Mouse (Mus musculus) CH12.LX (cell line): Measurements from ENCODE around the gene Wbp2. TPM values are rescaled to one million over a fixed set of nuclear protein-coding genes. Genes with fewer than 3 reads are reported as not detected.

ENCODE experiments used
- DNase-seq: peaks from one replicate; pipeline ENCODE4 v3.0.0-alpha.2; 2013; ENCODE audit errors: extremely low read depth
- H3K27ac ChIP-seq: 2 replicates; pipeline ENCODE4 v1.5.1; 2012; ENCODE audit warnings: low read depth, mild to moderate bottlenecking, control low read depth, moderate library complexity; ENCODE audit not compliant: insufficient read depth
- H3K27me3 ChIP-seq: replicated peaks from 2 replicates; pipeline ENCODE3; 2012; ENCODE audit warnings: inconsistent platforms
- H3K36me3 ChIP-seq, 2 experiments: replicated peaks in 1 of 2; 2 replicates each; pipeline versions ENCODE3 to v1.6.1; 2012; ENCODE audit warnings: inconsistent platforms in 1 of 2, low read length in 1 of 2, mild to moderate bottlenecking in 1 of 2, mixed read lengths in 1 of 2, moderate library complexity in 1 of 2; ENCODE audit not compliant: control insufficient read depth in 1 of 2, insufficient read depth in 1 of 2
- H3K4me1 ChIP-seq, 2 experiments: 2 replicates each; pipeline ENCODE4 v1.6.1; 2012; ENCODE audit warnings: inconsistent platforms in 1 of 2, moderate library complexity in 1 of 2; ENCODE audit not compliant: insufficient read depth in 2 of 2, control insufficient read depth in 1 of 2
- H3K4me2 ChIP-seq: 2 replicates; pipeline ENCODE4 v1.6.1; 2012; ENCODE audit warnings: low read depth, mild to moderate bottlenecking, control low read depth; ENCODE audit not compliant: poor library complexity, insufficient read depth, severe bottlenecking
- H3K4me3 ChIP-seq, 3 experiments: fragments of 150-350 bp in 1 of 3; sonication (generic) in 1 of 3; replicated peaks in 1 of 3; 2 replicates each; pipeline versions ENCODE3 to v1.5.1; 2011 to 2012; ENCODE audit warnings: low read depth in 2 of 3, low read length in 2 of 3, mild to moderate bottlenecking in 2 of 3, moderate library complexity in 2 of 3, control low read depth in 1 of 3, improper control_type of control experiment in 1 of 3, inconsistent platforms in 1 of 3, mixed read lengths in 1 of 3; ENCODE audit not compliant: poor library complexity in 1 of 3
- H3K79me2 ChIP-seq: replicated peaks from 2 replicates; pipeline ENCODE4 v1.6.1; 2012; ENCODE audit warnings: mild to moderate bottlenecking, moderate library complexity; ENCODE audit not compliant: control insufficient read depth, poor library complexity, insufficient read depth, severe bottlenecking; ENCODE audit errors: extremely low read depth
- H3K9ac ChIP-seq: 2 replicates; pipeline ENCODE4 v1.6.1; 2012; ENCODE audit warnings: low read depth, mild to moderate bottlenecking, control low read depth, moderate library complexity; ENCODE audit not compliant: insufficient read depth
- H3K9me3 ChIP-seq: replicated peaks from 2 replicates; pipeline ENCODE3; 2012; ENCODE audit warnings: low read length, inconsistent platforms, mixed read lengths
- BHLHE40 ChIP-seq: IDR thresholded peaks from 2 replicates; pipeline ENCODE4 v1.6.1; 2011; ENCODE audit warnings: mild to moderate bottlenecking, low read depth, low read length, improper control_type of control experiment
- CHD1 ChIP-seq: IDR thresholded peaks from 2 replicates; pipeline ENCODE4 v1.6.1; 2012; ENCODE audit warnings: low read depth, low read length, improper control_type of control experiment, inconsistent platforms
- CHD2 ChIP-seq: IDR thresholded peaks from 2 replicates; pipeline ENCODE4 v1.6.1; 2011; ENCODE audit warnings: low read length, improper control_type of control experiment
- CTCF ChIP-seq, 2 experiments: IDR thresholded peaks in 1 of 2; conservative IDR thresholded peaks in 1 of 2; 2 replicates each; pipeline ENCODE4 v1.5.1; 2011 to 2012; ENCODE audit warnings: low read depth in 2 of 2, low read length in 2 of 2, improper control_type of control experiment in 1 of 2, inconsistent platforms in 1 of 2, mild to moderate bottlenecking in 1 of 2, moderate library complexity in 1 of 2
- E2F4 ChIP-seq: IDR thresholded peaks from 2 replicates; pipeline ENCODE4 v1.6.1; 2011; ENCODE audit warnings: low read depth, low read length, improper control_type of control experiment; ENCODE audit not compliant: insufficient replicate concordance
- ELF1 ChIP-seq: IDR thresholded peaks from 2 replicates; pipeline ENCODE4 v1.6.1; 2014; ENCODE audit warnings: low read depth, mild to moderate bottlenecking, inconsistent platforms, low read length, improper control_type of control experiment
- ETS1 ChIP-seq: conservative IDR thresholded peaks from 2 replicates; pipeline ENCODE4 v1.6.1; 2012; ENCODE audit warnings: low read depth, mild to moderate bottlenecking, inconsistent platforms, low read length, improper control_type of control experiment, moderate library complexity
- GABPA ChIP-seq: IDR thresholded peaks from 2 replicates; pipeline ENCODE4 v1.6.1; 2012; ENCODE audit warnings: low read depth, low read length, improper control_type of control experiment, inconsistent platforms; ENCODE audit not compliant: insufficient replicate concordance
- HCFC1 ChIP-seq: IDR thresholded peaks from 2 replicates; pipeline ENCODE4 v1.6.1; 2012; ENCODE audit warnings: low read depth, mild to moderate bottlenecking, inconsistent platforms, low read length, improper control_type of control experiment
- JUND ChIP-seq: conservative IDR thresholded peaks from 2 replicates; pipeline ENCODE4 v1.6.1; 2011; ENCODE audit warnings: low read depth, low read length, improper control_type of control experiment
- MAFK ChIP-seq: IDR thresholded peaks from 2 replicates; pipeline ENCODE4 v1.6.1; 2011; ENCODE audit warnings: low read length, improper control_type of control experiment; ENCODE audit not compliant: insufficient replicate concordance
- MAX ChIP-seq: IDR thresholded peaks from 2 replicates; pipeline ENCODE4 v1.6.1; 2011; ENCODE audit warnings: low read length, improper control_type of control experiment
- MAZ ChIP-seq: IDR thresholded peaks from 2 replicates; pipeline ENCODE4 v1.6.1; 2012; ENCODE audit warnings: low read depth, mild to moderate bottlenecking, inconsistent platforms, low read length, improper control_type of control experiment, moderate library complexity
- MYC ChIP-seq: IDR thresholded peaks from 2 replicates; pipeline ENCODE4 v1.6.1; 2011; ENCODE audit warnings: low read depth, mild to moderate bottlenecking, improper control_type of control experiment, low read length
- NELFE ChIP-seq: IDR thresholded peaks from 2 replicates; pipeline ENCODE4 v1.6.1; 2011; ENCODE audit warnings: low read depth, low read length, improper control_type of control experiment
- POLR2AphosphoS2 ChIP-seq: IDR thresholded peaks from 2 replicates; pipeline ENCODE4 v1.6.1; 2011; ENCODE audit warnings: low read depth, low read length, improper control_type of control experiment
- SIN3A ChIP-seq: IDR thresholded peaks from 2 replicates; pipeline ENCODE4 v1.6.1; 2012; ENCODE audit warnings: low read length, improper control_type of control experiment, inconsistent platforms
- SMC3 ChIP-seq: IDR thresholded peaks from 2 replicates; pipeline ENCODE4 v1.6.1; 2011; ENCODE audit warnings: low read depth, low read length, improper control_type of control experiment
- TCF12 ChIP-seq: IDR thresholded peaks from 2 replicates; pipeline ENCODE4 v1.6.1; 2014; ENCODE audit warnings: low read depth, mild to moderate bottlenecking, inconsistent platforms, low read length, improper control_type of control experiment
- UBTF ChIP-seq: IDR thresholded peaks from 2 replicates; pipeline ENCODE4 v1.6.1; 2012; ENCODE audit warnings: low read depth, mild to moderate bottlenecking, inconsistent platforms, low read length, improper control_type of control experiment, moderate library complexity
- USF1 ChIP-seq: IDR thresholded peaks from 2 replicates; pipeline ENCODE4 v1.6.1; 2014; ENCODE audit warnings: low read depth, mild to moderate bottlenecking, inconsistent platforms, low read length, improper control_type of control experiment
- USF2 ChIP-seq: conservative IDR thresholded peaks from 2 replicates; pipeline ENCODE4 v1.6.1; 2011; ENCODE audit warnings: low read depth, low read length, improper control_type of control experiment
- ZNF384 ChIP-seq: IDR thresholded peaks from 2 replicates; pipeline ENCODE4 v1.6.1; 2012; ENCODE audit warnings: low read depth, low read length, improper control_type of control experiment, inconsistent platforms
- dilution Hi-C: fragments of 300-500 bp; cut with MboI; formaldehyde crosslinking; loops from 2 replicates; pipeline ENCODE4 v1.14.3; 2020; ENCODE audit warnings: low sequenced_read_pairs; ENCODE audit not compliant: extremely low pct_unique_long_range_greater_than_20kb, extremely low pct_ligation_motif_present
- in situ Hi-C: fragments of 300-500 bp; cut with MboI; formaldehyde crosslinking; loops from 3 replicates; pipeline ENCODE4 v1.14.3; 2019; ENCODE audit warnings: low sequenced_read_pairs, low pct_ligation_motif_present, low pct_unique_long_range_greater_than_20kb, mixed read lengths
- polyA plus RNA-seq: library from polyadenylated mRNA; unstranded; fragments of >175 nt; gene quantifications from 2 replicates; pipeline ENCODE4 v1.2.1, GENCODE M21; 2012; ENCODE audit warnings: low read depth; ENCODE audit not compliant: insufficient read length
- total RNA-seq, 2 experiments: library from RNA; depleted of rRNA; stranded (reverse); fragments of 300-350 nt in 1 of 2; fragments of >200 nt in 1 of 2; gene quantifications; 2 replicates each; pipeline ENCODE4 v1.2.3; 2012 to 2014

The Wbp2 gene
- total and polyA plus RNA-seq, 3 experiments, result 15.2 to 97.1 (median 30.7) TPM

DNA sequence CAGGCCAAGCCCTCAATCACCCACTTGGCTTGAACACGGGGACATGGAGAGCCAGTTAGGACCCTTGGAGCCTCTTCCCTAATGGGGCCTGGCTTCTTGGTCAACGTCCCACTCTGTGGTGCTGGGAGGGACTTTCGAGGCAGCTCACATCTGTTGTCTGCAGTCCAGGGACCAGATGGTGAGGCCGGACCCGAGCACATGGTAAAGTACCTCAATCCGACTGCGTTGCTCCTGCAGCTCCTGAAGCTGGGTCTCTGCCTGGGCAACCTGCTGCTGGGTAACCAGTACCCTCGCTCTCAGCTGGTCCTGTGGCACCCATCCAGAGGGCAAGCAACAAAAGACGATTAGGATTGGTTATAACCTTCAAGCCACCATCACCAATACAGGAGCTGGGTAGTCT is 41.2 kb upstream of the Wbp2 start:
- H3K9ac ChIP-seq, result no peak overlapping the region
- no peaks in the 10 kb centered on the region for H3K27me3 ChIP-seq
- peaks cover 6 to 11% of the 10 kb centered on the region in 2 experiments; a peak in 3 of 4 replicates for H3K4me1 ChIP-seq
- H3K4me3 ChIP-seq, result no peak overlapping the region
- H3K4me2 ChIP-seq, result no peak overlapping the region
- in situ Hi-C loops, result no loop called here
- H3K27ac ChIP-seq, result no peak overlapping the region
- dilution Hi-C loops, result no loop called here
- peaks cover 8% of the 10 kb centered on the region for H3K9me3 ChIP-seq
- peaks cover 27 to 54% of the 10 kb centered on the region in 2 experiments for H3K36me3 ChIP-seq
- no peak for DNase-seq
- no peaks in the 10 kb centered on the region for H3K79me2 ChIP-seq
- no peak for TF ChIP-seq UBTF
- TF ChIP-seq MAFK, result no peak
- no peak for TF ChIP-seq SMC3
- TF ChIP-seq E2F4, result no peak
- no peak for TF ChIP-seq CHD1
- TF ChIP-seq NELFE, result no peak
- TF ChIP-seq MAX, result no peak
- TF ChIP-seq USF2, result no peak
- no peak for TF ChIP-seq ZNF384
- TF ChIP-seq BHLHE40, result no peak
- no peak for TF ChIP-seq MYC
- no peak for TF ChIP-seq ELF1
- TF ChIP-seq GABPA, result no peak
- no peak for TF ChIP-seq CTCF (conservative IDR thresholded peaks at IDR 0.05 in 1 of 2, IDR thresholded peaks at IDR 0.05 in 1 of 2; ENCODE audit: low read depth in 2 of 2, low read length in 2 of 2)
- no peak for TF ChIP-seq JUND
- no peak for TF ChIP-seq USF1
- no peak for TF ChIP-seq CHD2
- no peak for TF ChIP-seq HCFC1

DNA sequence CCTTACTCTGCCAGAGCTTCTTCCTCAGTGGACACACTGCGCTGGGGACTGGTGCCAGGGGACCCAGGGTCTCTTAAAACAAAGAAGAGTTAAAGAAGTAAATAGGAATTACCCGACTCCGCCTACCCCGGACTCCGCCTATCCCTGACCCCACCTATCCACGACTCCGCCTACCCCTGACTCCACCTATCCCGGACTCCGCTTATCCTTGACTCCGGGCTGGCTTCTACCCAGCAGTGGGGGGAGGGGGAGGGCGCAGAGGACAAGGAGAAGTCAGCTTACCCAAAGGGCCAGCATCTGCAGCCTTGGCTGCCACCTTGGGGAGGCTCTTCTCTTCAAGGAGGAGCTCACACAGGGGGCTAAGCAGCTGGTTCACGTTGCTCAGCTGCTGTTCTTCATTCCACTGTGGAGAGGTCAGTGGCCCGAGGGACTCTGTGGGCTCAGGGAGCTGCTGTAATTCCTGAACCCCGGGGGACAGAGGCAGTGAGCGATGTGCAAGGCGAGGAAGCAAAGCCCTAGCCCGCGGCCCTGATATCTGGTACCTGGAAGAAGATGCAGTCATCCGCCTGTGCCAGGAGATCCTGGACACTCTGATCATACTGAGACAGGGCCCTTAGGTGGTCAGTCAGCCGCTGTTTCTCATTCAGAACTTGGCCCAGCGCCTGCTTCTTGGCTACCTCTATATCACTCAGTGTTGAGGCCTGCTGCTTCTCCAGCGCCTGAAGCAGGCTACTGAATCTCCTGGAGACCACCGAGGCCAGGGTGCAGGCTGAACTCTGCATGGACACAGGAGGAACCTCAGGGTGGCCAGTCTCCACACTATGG is 40.6 kb upstream of the Wbp2 start, which contains the start of gene Trim47:
Gene Trim47 (minus strand): TSS at position 55 of the 825 bp plus-strand sequence.
- in situ Hi-C loops (no loop called here), dilution Hi-C loops (no loop called here)
- H3K9me3 ChIP-seq, result peaks cover 8% of the 10 kb centered on the region
- H3K4me2 ChIP-seq, result no peak within 1 kb of the TSS
- H3K9ac ChIP-seq, result no peak within 1 kb of the TSS
- no peak within 1 kb of the TSS for H3K27ac ChIP-seq
- H3K4me3 ChIP-seq, result no peak within 1 kb of the TSS
- DNase-seq, result no peak
- no peaks in the 10 kb centered on the region for H3K79me2 ChIP-seq
- peaks cover 21 to 53% of the 10 kb centered on the region in 2 experiments for H3K36me3 ChIP-seq
- no peak for TF ChIP-seq TCF12
- TF ChIP-seq USF1, result no peak
- TF ChIP-seq MAFK, result no peak
- no peak for TF ChIP-seq CHD2
- TF ChIP-seq POLR2AphosphoS2, result no peak
- TF ChIP-seq SIN3A, result no peak
- TF ChIP-seq GABPA, result no peak
- TF ChIP-seq MAZ, result no peak
- TF ChIP-seq USF2, result no peak
- TF ChIP-seq ZNF384, result no peak
- TF ChIP-seq SMC3, result no peak
- no peak for TF ChIP-seq E2F4
- TF ChIP-seq ETS1, result no peak
- TF ChIP-seq UBTF, result no peak
- H3K27me3 ChIP-seq, result no peaks in the 10 kb centered on the region
- peaks cover 6% of the 10 kb centered on the region in 2 experiments; a peak in 3 of 4 replicates for H3K4me1 ChIP-seq
